In genomic region chr11:29546762-29547161, GRCm38 (mm10) we compare ENCODE assay signal across 10 mouse cellular contexts. TPM values are rescaled to one million over a fixed set of nuclear protein-coding genes. Genes with fewer than 3 reads are reported as not detected.
A peak's percentile ranks its signal among the peaks of the same experiment; 100 is the strongest.
DNase-seq lines count a peak whose midpoint lies in the region; ATAC-seq and TF ChIP-seq lines count a peak whose summit lies in the region.
"Had no signal": no experiment of that assay in that cellular context is flagged by ENCODE, and none has a peak within 500 bp of the region (broad histone marks: within the 10 kb centered on the region; RNA-seq: fewer than 3 reads in every experiment).

No protein-coding gene starts in this region.

- peak overlapping the region; percentile 63 for H3K9ac ChIP-seq in lung, embryonic 15.5 days
- H3K9ac ChIP-seq in limb, embryonic 11.5 days (ENCODE audit: low read length), result peak overlapping the region; percentile 95
- peak overlapping the region; percentile 83 for H3K9ac ChIP-seq in neural tube, embryonic 15.5 days (replicated peaks)

- H3K27me3 ChIP-seq in lung, embryonic 15.5 days, result no peaks in the 10 kb centered on the region
- H3K27me3 ChIP-seq in limb, embryonic 11.5 days (ENCODE audit: control insufficient read depth, insufficient read depth, low read length), result no peaks in the 10 kb centered on the region
- no peaks in the 10 kb centered on the region for H3K27me3 ChIP-seq in neural tube, embryonic 15.5 days (replicated peaks)

- H3K27ac ChIP-seq in lung, embryonic 15.5 days, result 0 out of 2 replicates have a peak overlapping the region, but pooled peaks have one; percentile 88
- H3K27ac ChIP-seq in embryonic fibroblast, embryonic 13.5 days (ENCODE audit: insufficient read depth, low read length), result peak overlapping the region; percentile 82; the same call in 1 of the 2 replicates
- no peak overlapping the region; the same call in 1 of the 2 replicates for H3K27ac ChIP-seq in limb, embryonic 11.5 days (replicated peaks; ENCODE audit: low read depth, low read length)
- peak overlapping the region; percentile 96; the same call in 1 of the 2 replicates for H3K27ac ChIP-seq in neural tube, embryonic 15.5 days (replicated peaks)

- H3K4me3 ChIP-seq in lung, embryonic 15.5 days, result peak overlapping the region; percentile 75
- peak overlapping the region; percentile 100 for H3K4me3 ChIP-seq in embryonic fibroblast, embryonic 13.5 days (ENCODE audit: insufficient read depth, low read length)
- H3K4me3 ChIP-seq in limb, embryonic 11.5 days (ENCODE audit: low read depth, low read length), result peak overlapping the region; percentile 70
- H3K4me3 ChIP-seq in neural tube, embryonic 15.5 days (replicated peaks), result peak overlapping the region; percentile 79

- no peak for TF ChIP-seq CTCF in embryonic fibroblast, embryonic 13.5 days (IDR thresholded peaks at IDR 0.05; ENCODE audit: borderline replicate concordance, insufficient read depth, low read length)

- no peak for ATAC-seq in lung, embryonic 15.5 days (ENCODE audit: borderline replicate concordance, extremely low read depth, low FRiP score, low TSS enrichment)
- ATAC-seq in limb, embryonic 11.5 days (ENCODE audit: insufficient number of reproducible peaks, low FRiP score, low TSS enrichment, low read depth), result no peak
- no peak for ATAC-seq in neural tube, embryonic 15.5 days (ENCODE audit: low FRiP score)

- peaks cover 34% of the 10 kb centered on the region for H3K36me3 ChIP-seq in lung, embryonic 15.5 days
- H3K36me3 ChIP-seq in limb, embryonic 11.5 days (ENCODE audit: control insufficient read depth, insufficient read depth, low read length), result peaks cover 8% of the 10 kb centered on the region
- H3K36me3 ChIP-seq in neural tube, embryonic 15.5 days, result peaks cover 26% of the 10 kb centered on the region

- H3K4me2 ChIP-seq in lung, embryonic 15.5 days, result peak overlapping the region; percentile 74
- H3K4me2 ChIP-seq in limb, embryonic 11.5 days (ENCODE audit: low read depth, severe bottlenecking), result peak overlapping the region; percentile 61
- H3K4me2 ChIP-seq in neural tube, embryonic 15.5 days, result peak overlapping the region; percentile 70

- no peaks in the 10 kb centered on the region for H3K9me3 ChIP-seq in lung, embryonic 15.5 days
- no peaks in the 10 kb centered on the region for H3K9me3 ChIP-seq in limb, embryonic 11.5 days (ENCODE audit: control insufficient read depth, low read length)
- H3K9me3 ChIP-seq in neural tube, embryonic 15.5 days (replicated peaks), result no peaks in the 10 kb centered on the region

- WGBS in lung, embryonic 15.5 days, result 10% methylated on average over 2 of the region's 2 CpGs
- 21% methylated on average over 2 of the region's 2 CpGs for WGBS in limb, embryonic 11.5 days
- WGBS in neural tube, embryonic 15.5 days, result 21% methylated on average over 2 of the region's 2 CpGs

- H3K4me1 ChIP-seq in lung, embryonic 15.5 days, result peaks cover 12% of the 10 kb centered on the region
- peaks cover 3% of the 10 kb centered on the region; the same call in 1 of the 2 replicates for H3K4me1 ChIP-seq in embryonic fibroblast, embryonic 13.5 days (ENCODE audit: control insufficient read depth, insufficient read depth, low read length)
- H3K4me1 ChIP-seq in limb, embryonic 11.5 days (ENCODE audit: control insufficient read depth, insufficient read depth, low read length), result no peaks in the 10 kb centered on the region
- peaks cover 15% of the 10 kb centered on the region for H3K4me1 ChIP-seq in neural tube, embryonic 15.5 days

- DNase-seq in lung, postnatal 14 days, result no peak
- no peak for DNase-seq in limb, embryonic 11.5 days (ENCODE audit: low spot score)
- DNase-seq in retina, embryonic 14.5 days (ENCODE audit: low spot score), result no peak
- DNase-seq in left cerebral cortex, adult 18-20 months (ENCODE audit: low spot score in 2 of 2), result no peak
- no peak for DNase-seq in right cerebral cortex, postnatal 36 days (ENCODE audit: low spot score in 2 of 2)
- DNase-seq: kidney, postnatal 10 days had no signal

- no peak for TF ChIP-seq POLR2A in embryonic fibroblast, embryonic 13.5 days (IDR thresholded peaks at IDR 0.05; ENCODE audit: low read depth, low read length)

RNA-seq across cellular contexts. Expression of gene Clhc1, which starts 1.0 kb away (rescaled TPM):
- polyA plus RNA-seq in lung, embryonic 15.5 days (2015; fragmentation: Nextera tagmentation; extraction: Ambion mirVana), result 0.17 TPM in 1 of 2 replicates, not detected in the other
- polyA plus RNA-seq in embryonic fibroblast, embryonic 13.5 days (2011; ENCODE audit: insufficient read length, low read depth, missing spikeins), result 0.49 TPM in 1 of 2 replicates, not detected in the other
- polyA plus RNA-seq in limb, embryonic 11.5 days (2014; fragmentation: Nextera tagmentation; extraction: Ambion mirVana), result 0.31 and 0.33 TPM in 2 replicates
- 0.14 and 0.15 TPM in 2 replicates for polyA plus RNA-seq in neural tube, embryonic 15.5 days (2015; fragmentation: Nextera tagmentation; extraction: Ambion mirVana)
- under 1 TPM; 0.16 to 0.23 TPM for total RNA-seq in left cerebral cortex, adult 18-20 months (2021)
- polyA plus RNA-seq: small intestine, adult 2 months had no signal

RNA-seq across cellular contexts. Expression of gene Rps27a, which starts 1.1 kb away (rescaled TPM):
- polyA plus RNA-seq in lung, embryonic 15.5 days (2015; fragmentation: Nextera tagmentation; extraction: Ambion mirVana), result 1,003 and 1,090 TPM in 2 replicates
- polyA plus RNA-seq in embryonic fibroblast, embryonic 13.5 days (2011; ENCODE audit: insufficient read length, low read depth, missing spikeins), result 1,861 and 1,959 TPM in 2 replicates
- polyA plus RNA-seq in limb, embryonic 11.5 days (2014; fragmentation: Nextera tagmentation; extraction: Ambion mirVana), result 1,249 and 1,252 TPM in 2 replicates
- 601 and 676 TPM in 2 replicates for polyA plus RNA-seq in neural tube, embryonic 15.5 days (2015; fragmentation: Nextera tagmentation; extraction: Ambion mirVana)
- 100 to 1,000 TPM; 479 to 533 TPM for total RNA-seq in left cerebral cortex, adult 18-20 months (2021)

RNA-seq across cellular contexts. Expression of gene Mtif2, which starts 20.6 kb away (rescaled TPM):
- polyA plus RNA-seq in lung, embryonic 15.5 days (2015; fragmentation: Nextera tagmentation; extraction: Ambion mirVana), result 39.9 and 42.4 TPM in 2 replicates
- polyA plus RNA-seq in embryonic fibroblast, embryonic 13.5 days (2011; ENCODE audit: insufficient read length, low read depth, missing spikeins), result 23.8 TPM in 2 replicates
- polyA plus RNA-seq in limb, embryonic 11.5 days (2014; fragmentation: Nextera tagmentation; extraction: Ambion mirVana), result 37.5 and 45.7 TPM in 2 replicates
- 40.0 and 40.8 TPM in 2 replicates for polyA plus RNA-seq in neural tube, embryonic 15.5 days (2015; fragmentation: Nextera tagmentation; extraction: Ambion mirVana)
- total RNA-seq in left cerebral cortex, adult 18-20 months (2021), result 10 to 100 TPM; 28.3 to 31.5 TPM

RNA-seq across cellular contexts. Expression of gene Prorsd1, which starts 31.9 kb away (rescaled TPM):
- 28.0 and 29.0 TPM in 2 replicates for polyA plus RNA-seq in lung, embryonic 15.5 days (2015; fragmentation: Nextera tagmentation; extraction: Ambion mirVana)
- 22.5 and 24.0 TPM in 2 replicates for polyA plus RNA-seq in embryonic fibroblast, embryonic 13.5 days (2011; ENCODE audit: insufficient read length, low read depth, missing spikeins)
- 27.0 and 28.2 TPM in 2 replicates for polyA plus RNA-seq in limb, embryonic 11.5 days (2014; fragmentation: Nextera tagmentation; extraction: Ambion mirVana)
- 12.5 and 16.3 TPM in 2 replicates for polyA plus RNA-seq in neural tube, embryonic 15.5 days (2015; fragmentation: Nextera tagmentation; extraction: Ambion mirVana)
- 1 to 10 TPM; 2.6 to 3.8 TPM for total RNA-seq in left cerebral cortex, adult 18-20 months (2021)
